Mouse (Mus musculus) MEL (cell line): ENCODE measurements around the gene Fam209.

ENCODE experiments used
- CTCF ChIP-seq, 3 experiments: IDR thresholded peaks in 2 of 3; conservative IDR thresholded peaks in 1 of 3; 2 replicates each; pipeline ENCODE4 v1.5.1; 2011 to 2012; ENCODE audit warnings: low read length in 3 of 3, low read depth in 2 of 3, mild to moderate bottlenecking in 2 of 3, improper control_type of control experiment in 1 of 3, inconsistent platforms in 1 of 3, mixed read lengths in 1 of 3, moderate library complexity in 1 of 3; ENCODE audit not compliant: control insufficient read depth in 1 of 3, insufficient read depth in 1 of 3, poor library complexity in 1 of 3, severe bottlenecking in 1 of 3
- ELF1 ChIP-seq: IDR thresholded peaks from 2 replicates; pipeline ENCODE4 v1.6.1; 2014; ENCODE audit warnings: low read depth, mild to moderate bottlenecking, inconsistent platforms, low read length, improper control_type of control experiment, moderate library complexity
- EP300 ChIP-seq, 2 experiments: IDR thresholded peaks; 2 replicates each; pipeline ENCODE4 v1.6.1; 2011; ENCODE audit warnings: improper control_type of control experiment in 2 of 2, low read length in 2 of 2, low read depth in 1 of 2, mild to moderate bottlenecking in 1 of 2
- GABPA ChIP-seq: IDR thresholded peaks from 2 replicates; pipeline ENCODE4 v1.6.1; 2012; ENCODE audit warnings: low read depth, mild to moderate bottlenecking, inconsistent platforms, low read length, improper control_type of control experiment, moderate library complexity
- GATA1 ChIP-seq: IDR thresholded peaks from 2 replicates; pipeline ENCODE4 v1.6.1; 2011; ENCODE audit warnings: low read depth, low read length, improper control_type of control experiment
- HCFC1 ChIP-seq: IDR thresholded peaks from 2 replicates; pipeline ENCODE4 v1.6.1; 2012; ENCODE audit warnings: low read depth, mild to moderate bottlenecking, inconsistent platforms, low read length, improper control_type of control experiment, moderate library complexity
- MYC ChIP-seq: IDR thresholded peaks from 2 replicates; pipeline ENCODE4 v1.6.1; 2011; ENCODE audit warnings: low read depth, mild to moderate bottlenecking, low read length, improper control_type of control experiment, moderate library complexity
- POLR2A ChIP-seq, 2 experiments: IDR thresholded peaks; 2 replicates each; pipeline ENCODE4 v1.6.1; 2011 to 2012; ENCODE audit warnings: low read length in 2 of 2, mild to moderate bottlenecking in 2 of 2, control low read depth in 1 of 2, improper control_type of control experiment in 1 of 2, low read depth in 1 of 2, moderate library complexity in 1 of 2; ENCODE audit not compliant: control insufficient read depth in 1 of 2, insufficient read depth in 1 of 2, poor library complexity in 1 of 2
- TAL1 ChIP-seq: IDR thresholded peaks from 2 replicates; pipeline ENCODE4 v1.6.1; 2012; ENCODE audit warnings: mild to moderate bottlenecking, inconsistent platforms, low read length, moderate library complexity, mixed read lengths
- TCF12 ChIP-seq: IDR thresholded peaks from 2 replicates; pipeline ENCODE4 v1.6.1; 2014; ENCODE audit warnings: low read depth, mild to moderate bottlenecking, inconsistent platforms, low read length, improper control_type of control experiment, moderate library complexity
- USF1 ChIP-seq: IDR thresholded peaks from 2 replicates; pipeline ENCODE4 v1.6.1; 2014; ENCODE audit warnings: low read depth, mild to moderate bottlenecking, inconsistent platforms, low read length, improper control_type of control experiment, moderate library complexity

GRCm38 (mm10) chr2:172441176-172441575, 31.1 kb upstream of the Fam209 start:
- TF ChIP-seq CTCF (IDR thresholded peaks at IDR 0.05 in 2 of 3, conservative IDR thresholded peaks at IDR 0.05 in 1 of 3; ENCODE audit: control insufficient read depth in 1 of 3, insufficient read depth in 1 of 3, low read depth in 2 of 3, low read length in 3 of 3, poor library complexity in 1 of 3, severe bottlenecking in 1 of 3) (no peak), HCFC1 (no peak), GATA1 (0 out of 2 replicates have a peak, but pooled peaks have one; percentile 5), TAL1 (0 out of 2 replicates have a peak, but pooled peaks have one; percentile 3), TCF12 (no peak), MYC (no peak), ELF1 (no peak), EP300 (IDR thresholded peaks at IDR 0.05; ENCODE audit: low read depth in 1 of 2, low read length in 2 of 2) (no peak), POLR2A (IDR thresholded peaks at IDR 0.05; ENCODE audit: control insufficient read depth in 1 of 2, insufficient read depth in 1 of 2, low read depth in 1 of 2, low read length in 2 of 2, poor library complexity in 1 of 2) (no peak), USF1 (peak; percentile 96), GABPA (no peak)
